Mouse (Mus musculus) layer of hippocampus, adult 2 months (tissue): ENCODE results near the gene Pdcd2. TPM values are rescaled to one million over a fixed set of nuclear protein-coding genes. Genes with fewer than 3 reads are reported as not detected.

ENCODE experiments used
- DNase-seq, 2 experiments: peaks; one replicate each; pipeline ENCODE4 v3.0.0; 2022; ENCODE audit warnings: low spot score in 2 of 2
- H3K27ac ChIP-seq: fragments of 200-600 bp; 2 replicates; pipeline ENCODE4 v1.8.1; 2022
- H3K4me3 ChIP-seq: fragments of 200-600 bp; 2 replicates; pipeline ENCODE4 v1.8.1; 2022; ENCODE audit warnings: mild to moderate bottlenecking
- CTCF ChIP-seq: fragments of 200-600 bp; conservative IDR thresholded peaks from 2 replicates; pipeline ENCODE4 v1.8.1; 2022; ENCODE audit warnings: antibody characterized with exemption, mild to moderate bottlenecking, moderate library complexity
- total RNA-seq, 2 experiments: library from RNA; stranded (reverse); gene quantifications; 2 replicates each; pipeline ENCODE4 v1.2.3; 2021

The Pdcd2 gene
- total RNA-seq, 2 experiments from 2014 or later = 15.5 to 23.8 TPM

DNA sequence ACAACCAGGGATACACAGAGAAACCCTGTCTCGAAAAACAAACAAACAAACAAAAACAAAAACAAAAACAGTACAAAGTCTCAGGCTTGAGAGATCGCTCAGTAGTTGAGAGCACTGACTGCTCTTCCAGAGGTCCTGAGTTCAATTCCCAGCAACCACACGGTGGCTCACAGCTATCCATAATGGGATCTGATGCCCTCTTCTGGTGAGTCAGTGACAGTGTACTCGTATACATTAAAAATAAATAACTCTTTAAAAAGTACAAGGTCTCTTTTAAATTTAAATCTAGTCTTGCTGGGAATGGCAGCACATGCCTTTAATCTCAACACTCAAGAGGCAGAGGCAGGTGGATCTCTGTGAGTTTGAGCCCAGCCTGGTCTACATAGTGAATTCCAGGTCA, 54.4 kb downstream of the Pdcd2 start:
- Histone ChIP-seq H3K4me3 (no peak overlapping the region), H3K27ac (no peak overlapping the region)
- no peak for DNase-seq
- peak; percentile 58 for TF ChIP-seq CTCF

Other genes starting within 250 kb of the Pdcd2 start
- 10 to 100 TPM in 1 of 2 experiments, 1 to 10 TPM in 1; 8.8 to 14.0 TPM for gene Dll1, start 150.4 kb downstream of the Pdcd2 start, total RNA-seq
- gene Fam120b, start 131.1 kb downstream of the Pdcd2 start, total RNA-seq = 10 to 100 TPM; 49.0 to 49.2 TPM
- gene Psmb1, start 27.6 kb downstream of the Pdcd2 start, total RNA-seq = 100 to 1,000 TPM; 122 to 130 TPM
- gene Tbp, start 27.4 kb downstream of the Pdcd2 start, total RNA-seq = 10 to 100 TPM; 29.1 to 29.6 TPM
- gene Prdm9, start 37.1 kb upstream of the Pdcd2 start, total RNA-seq = 1 to 10 TPM; 2.1 to 3.5 TPM
- 10 to 100 TPM; 22.9 to 25.4 TPM for gene Chd1, start 177.7 kb upstream of the Pdcd2 start, total RNA-seq